Mouse (Mus musculus) MEL (cell line): Measurements from ENCODE around the gene Glis1. TPM values are rescaled to one million over a fixed set of nuclear protein-coding genes. Genes with fewer than 3 reads are reported as not detected.

Experiments
- DNase-seq: peaks from one replicate; pipeline ENCODE4 v3.0.0; 2011; ENCODE audit warnings: low read depth, low spot score
- H3K27ac ChIP-seq: 2 replicates; pipeline ENCODE4 v1.5.1; 2012; ENCODE audit warnings: low read depth, mild to moderate bottlenecking, control low read depth, low read length, moderate library complexity; ENCODE audit not compliant: control insufficient read depth
- H3K27me3 ChIP-seq, 2 experiments: fragments of 150-350 bp in 1 of 2; sonication (generic) in 1 of 2; 2 replicates each; pipeline ENCODE4 v1.6.1; 2012; ENCODE audit warnings: low read length in 2 of 2, mild to moderate bottlenecking in 2 of 2, improper control_type of control experiment in 1 of 2, moderate library complexity in 1 of 2; ENCODE audit not compliant: insufficient read depth in 2 of 2, control insufficient read depth in 1 of 2
- H3K36me3 ChIP-seq, 2 experiments: 2 replicates each; pipeline ENCODE4 v1.6.1; 2012 to 2014; ENCODE audit warnings: low read length in 2 of 2, improper control_type of control experiment in 1 of 2, inconsistent platforms in 1 of 2, mild to moderate bottlenecking in 1 of 2; ENCODE audit not compliant: insufficient read depth in 2 of 2, control insufficient read depth in 1 of 2
- H3K4me1 ChIP-seq, 2 experiments: fragments of 150-350 bp in 1 of 2; sonication (generic) in 1 of 2; 2 replicates each; pipeline ENCODE4 v1.6.1; 2012; ENCODE audit warnings: low read length in 2 of 2, improper control_type of control experiment in 1 of 2, mild to moderate bottlenecking in 1 of 2; ENCODE audit not compliant: insufficient read depth in 2 of 2, control insufficient read depth in 1 of 2
- H3K4me3 ChIP-seq, 2 experiments: fragments of 150-350 bp in 1 of 2; sonication (generic) in 1 of 2; 2 replicates each; pipeline ENCODE4 v1.5.1; 2012; ENCODE audit warnings: low read depth in 2 of 2, low read length in 2 of 2, mild to moderate bottlenecking in 2 of 2, moderate library complexity in 2 of 2, control low read depth in 1 of 2, improper control_type of control experiment in 1 of 2; ENCODE audit not compliant: control insufficient read depth in 1 of 2, insufficient read depth in 1 of 2
- H3K79me2 ChIP-seq: 2 replicates; pipeline ENCODE4 v1.6.1; 2012; ENCODE audit warnings: mild to moderate bottlenecking, low read length, moderate library complexity; ENCODE audit not compliant: control insufficient read depth, poor library complexity, insufficient read depth
- H3K9ac ChIP-seq: 2 replicates; pipeline ENCODE4 v1.6.1; 2012; ENCODE audit warnings: low read depth, mild to moderate bottlenecking, control low read depth, low read length, moderate library complexity; ENCODE audit not compliant: control insufficient read depth, poor library complexity, severe bottlenecking
- H3K9me3 ChIP-seq: fragments of 150-350 bp; sonication (generic); replicated peaks from 2 replicates; pipeline ENCODE4 v1.6.1; 2012; ENCODE audit warnings: mild to moderate bottlenecking, low read length, improper control_type of control experiment, moderate library complexity; ENCODE audit not compliant: insufficient read depth
- BHLHE40 ChIP-seq: IDR thresholded peaks from 2 replicates; pipeline ENCODE4 v1.6.1; 2012; ENCODE audit warnings: low read depth, mild to moderate bottlenecking, inconsistent platforms, low read length, improper control_type of control experiment, borderline replicate concordance
- E2F4 ChIP-seq: IDR thresholded peaks from 2 replicates; pipeline ENCODE4 v1.6.1; 2011; ENCODE audit warnings: low read depth, low read length, improper control_type of control experiment, borderline replicate concordance
- ELF1 ChIP-seq: IDR thresholded peaks from 2 replicates; pipeline ENCODE4 v1.6.1; 2014; ENCODE audit warnings: low read depth, mild to moderate bottlenecking, inconsistent platforms, low read length, improper control_type of control experiment, moderate library complexity
- EP300 ChIP-seq, 2 experiments: IDR thresholded peaks; 2 replicates each; pipeline ENCODE4 v1.6.1; 2011; ENCODE audit warnings: improper control_type of control experiment in 2 of 2, low read length in 2 of 2, low read depth in 1 of 2, mild to moderate bottlenecking in 1 of 2
- GATA1 ChIP-seq: IDR thresholded peaks from 2 replicates; pipeline ENCODE4 v1.6.1; 2011; ENCODE audit warnings: low read depth, low read length, improper control_type of control experiment
- HCFC1 ChIP-seq: IDR thresholded peaks from 2 replicates; pipeline ENCODE4 v1.6.1; 2012; ENCODE audit warnings: low read depth, mild to moderate bottlenecking, inconsistent platforms, low read length, improper control_type of control experiment, moderate library complexity
- KAT2A ChIP-seq: conservative IDR thresholded peaks from 2 replicates; pipeline ENCODE4 v1.6.1; 2012; ENCODE audit warnings: low read depth, low read length, improper control_type of control experiment, inconsistent platforms
- MAFK ChIP-seq: IDR thresholded peaks from 2 replicates; pipeline ENCODE4 v1.6.1; 2011; ENCODE audit warnings: low read depth, mild to moderate bottlenecking, low read length, improper control_type of control experiment, borderline replicate concordance
- MAZ ChIP-seq: IDR thresholded peaks from 2 replicates; pipeline ENCODE4 v1.6.1; 2012; ENCODE audit warnings: low read depth, mild to moderate bottlenecking, inconsistent platforms, low read length, improper control_type of control experiment
- MYC ChIP-seq: IDR thresholded peaks from 2 replicates; pipeline ENCODE4 v1.6.1; 2011; ENCODE audit warnings: low read depth, mild to moderate bottlenecking, low read length, improper control_type of control experiment, moderate library complexity
- POLR2A ChIP-seq, 2 experiments: IDR thresholded peaks; 2 replicates each; pipeline ENCODE4 v1.6.1; 2011 to 2012; ENCODE audit warnings: low read length in 2 of 2, mild to moderate bottlenecking in 2 of 2, control low read depth in 1 of 2, improper control_type of control experiment in 1 of 2, low read depth in 1 of 2, moderate library complexity in 1 of 2; ENCODE audit not compliant: control insufficient read depth in 1 of 2, insufficient read depth in 1 of 2, poor library complexity in 1 of 2
- POLR2AphosphoS2 ChIP-seq: IDR thresholded peaks from 2 replicates; pipeline ENCODE4 v1.6.1; 2011; ENCODE audit warnings: low read length, improper control_type of control experiment
- POLR2AphosphoS5 ChIP-seq: IDR thresholded peaks from 2 replicates; pipeline ENCODE4 v1.6.1; 2012; ENCODE audit warnings: low read depth, borderline replicate concordance, mild to moderate bottlenecking, inconsistent platforms, low read length, moderate library complexity, mixed read lengths
- SIN3A ChIP-seq: IDR thresholded peaks from 2 replicates; pipeline ENCODE4 v1.6.1; 2012; ENCODE audit warnings: low read length, improper control_type of control experiment, inconsistent platforms
- TBP ChIP-seq: IDR thresholded peaks from 2 replicates; pipeline ENCODE4 v1.8.0; 2011; ENCODE audit warnings: low read depth, low read length, improper control_type of control experiment
- TCF12 ChIP-seq: IDR thresholded peaks from 2 replicates; pipeline ENCODE4 v1.6.1; 2014; ENCODE audit warnings: low read depth, mild to moderate bottlenecking, inconsistent platforms, low read length, improper control_type of control experiment, moderate library complexity
- USF1 ChIP-seq: IDR thresholded peaks from 2 replicates; pipeline ENCODE4 v1.6.1; 2014; ENCODE audit warnings: low read depth, mild to moderate bottlenecking, inconsistent platforms, low read length, improper control_type of control experiment, moderate library complexity
- USF2 ChIP-seq, 2 experiments: IDR thresholded peaks; 2 replicates each; pipeline ENCODE4 v1.6.1; 2011 to 2012; ENCODE audit warnings: improper control_type of control experiment in 2 of 2, low read length in 2 of 2, borderline replicate concordance in 1 of 2, inconsistent platforms in 1 of 2, low read depth in 1 of 2, mild to moderate bottlenecking in 1 of 2; ENCODE audit not compliant: insufficient read depth in 1 of 2
- ZC3H11A ChIP-seq: IDR thresholded peaks from 2 replicates; pipeline ENCODE4 v1.6.1; 2012; ENCODE audit warnings: low read depth, mild to moderate bottlenecking, inconsistent platforms, low read length, improper control_type of control experiment
- ZKSCAN1 ChIP-seq: IDR thresholded peaks from 2 replicates; pipeline ENCODE4 v1.6.1; 2012; ENCODE audit warnings: low read depth, mild to moderate bottlenecking, inconsistent platforms, low read length, improper control_type of control experiment, moderate library complexity
- ZMIZ1 ChIP-seq: IDR thresholded peaks from 2 replicates; pipeline ENCODE4 v1.6.1; 2012; ENCODE audit warnings: low read depth, mild to moderate bottlenecking, inconsistent platforms, low read length, improper control_type of control experiment, moderate library complexity
- polyA plus RNA-seq, 2 experiments: library from polyadenylated mRNA; stranded (reverse) in 1 of 2; unstranded in 1 of 2; fragments of >175 nt in 1 of 2; fragments of >200 nt in 1 of 2; gene quantifications; 2 replicates each; pipeline versions ENCODE4 v1.2.1 to v1.2.4; 2012; ENCODE audit warnings: low replicate concordance in 2 of 2, low read depth in 1 of 2; ENCODE audit not compliant: insufficient read length in 2 of 2, insufficient read depth in 1 of 2, missing spikeins in 1 of 2
- total RNA-seq: library from RNA; depleted of rRNA; stranded (reverse); fragments of 300-350 nt; gene quantifications from 2 replicates; pipeline ENCODE4 v1.2.3, GENCODE M21; 2012

The Glis1 gene
- total and polyA plus RNA-seq, 3 experiments: 0.46 to 0.93 TPM; not detected in 1

DNA sequence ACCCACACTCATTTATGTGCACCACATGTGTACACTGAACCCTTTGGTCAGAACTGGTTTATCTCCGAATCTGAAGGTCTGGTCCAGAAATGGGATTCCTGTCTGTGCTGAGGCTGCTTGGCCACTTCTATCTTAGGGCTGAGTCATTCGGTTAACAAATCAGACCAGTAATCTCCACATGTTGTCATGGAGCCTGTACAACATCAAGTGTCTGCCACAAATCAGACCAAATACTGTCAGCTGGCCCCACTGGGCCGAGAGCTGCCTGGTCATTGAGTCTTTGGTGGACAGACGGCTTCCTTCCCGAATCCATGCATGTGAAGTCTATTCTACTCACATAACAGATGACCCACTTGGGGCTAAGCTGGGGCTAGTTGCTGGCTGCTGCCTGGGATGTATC, 58.6 kb downstream of the Glis1 start:
- H3K36me3 ChIP-seq: no peaks in the 10 kb centered on the region
- H3K4me3 ChIP-seq: no peak overlapping the region
- no peak overlapping the region for H3K27ac ChIP-seq
- H3K9ac ChIP-seq: no peak overlapping the region
- no peaks in the 10 kb centered on the region for H3K79me2 ChIP-seq
- H3K4me1 ChIP-seq: no peaks in the 10 kb centered on the region
- DNase-seq: no peak
- H3K27me3 ChIP-seq: no peaks in the 10 kb centered on the region
- H3K9me3 ChIP-seq: no peaks in the 10 kb centered on the region
- no peak for TF ChIP-seq ELF1
- TF ChIP-seq POLR2AphosphoS5: no peak
- TF ChIP-seq KAT2A: no peak
- TF ChIP-seq MYC: no peak
- no peak for TF ChIP-seq USF1
- TF ChIP-seq ZC3H11A: no peak
- TF ChIP-seq BHLHE40: no peak
- no peak for TF ChIP-seq GATA1
- TF ChIP-seq TCF12: no peak
- no peak for TF ChIP-seq POLR2A (IDR thresholded peaks at IDR 0.05; ENCODE audit: control insufficient read depth in 1 of 2, insufficient read depth in 1 of 2, low read depth in 1 of 2, low read length in 2 of 2, poor library complexity in 1 of 2)
- no peak for TF ChIP-seq USF2 (IDR thresholded peaks at IDR 0.05; ENCODE audit: borderline replicate concordance in 1 of 2, insufficient read depth in 1 of 2, low read depth in 1 of 2, low read length in 2 of 2)
- TF ChIP-seq EP300 (IDR thresholded peaks at IDR 0.05; ENCODE audit: low read depth in 1 of 2, low read length in 2 of 2): no peak
- TF ChIP-seq MAZ: no peak
- TF ChIP-seq TBP: no peak
- TF ChIP-seq ZMIZ1: no peak
- no peak for TF ChIP-seq POLR2AphosphoS2
- TF ChIP-seq MAFK: no peak
- TF ChIP-seq ZKSCAN1: no peak

DNA sequence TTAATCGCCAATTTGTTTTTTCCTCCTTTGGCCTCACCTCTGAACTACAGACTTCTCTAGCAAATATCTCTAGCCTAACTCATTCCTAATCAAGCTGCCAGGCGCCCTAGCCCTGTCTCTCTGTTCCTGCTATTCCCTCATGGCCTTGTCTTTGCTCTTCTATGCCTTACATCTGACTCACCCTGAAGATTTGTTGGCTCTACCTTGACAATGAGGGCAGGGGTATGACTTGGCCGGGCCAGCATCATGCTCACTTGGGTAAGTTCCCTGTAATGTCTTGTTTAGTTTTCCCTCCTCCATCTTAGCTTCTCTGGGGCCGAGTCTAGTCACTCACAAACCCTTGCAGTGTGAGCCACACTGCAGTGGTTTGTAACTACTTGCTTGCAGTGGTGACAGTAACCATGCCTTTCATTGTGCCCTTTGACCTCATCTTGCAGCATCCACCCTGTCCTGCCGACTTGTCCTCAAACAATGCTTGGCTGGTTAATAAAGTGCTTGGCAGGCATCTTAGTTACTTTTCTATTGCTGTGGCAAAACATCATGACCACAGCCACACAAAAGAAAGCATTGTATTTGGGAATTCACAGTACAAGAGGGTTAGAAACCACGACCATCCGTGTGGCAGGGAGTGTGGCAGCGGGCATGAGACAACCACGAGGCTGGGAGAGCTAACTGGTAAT, 61.5 kb downstream of the Glis1 start:
- H3K9ac ChIP-seq: no peak overlapping the region
- TF ChIP-seq SIN3A (no peak), E2F4 (no peak), EP300 (IDR thresholded peaks at IDR 0.05; ENCODE audit: low read depth in 1 of 2, low read length in 2 of 2) (no peak), ZMIZ1 (no peak), HCFC1 (no peak)
- no peaks in the 10 kb centered on the region for H3K79me2 ChIP-seq
- H3K4me3 ChIP-seq: no peak overlapping the region
- H3K36me3 ChIP-seq: no peaks in the 10 kb centered on the region
- no peaks in the 10 kb centered on the region for H3K27me3 ChIP-seq
- no peaks in the 10 kb centered on the region for H3K9me3 ChIP-seq
- H3K27ac ChIP-seq: no peak overlapping the region
- no peak for DNase-seq
- no peaks in the 10 kb centered on the region for H3K4me1 ChIP-seq
